Mouse (Mus musculus): ENCODE data around the gene Lrrc8e. TPM values are rescaled to one million over a fixed set of nuclear protein-coding genes. Genes with fewer than 3 reads are reported as not detected.

Lrrc8e gene
- polyA plus RNA-seq, 1 experiment from 2014 or later, result 0.11 TPM

DNA sequence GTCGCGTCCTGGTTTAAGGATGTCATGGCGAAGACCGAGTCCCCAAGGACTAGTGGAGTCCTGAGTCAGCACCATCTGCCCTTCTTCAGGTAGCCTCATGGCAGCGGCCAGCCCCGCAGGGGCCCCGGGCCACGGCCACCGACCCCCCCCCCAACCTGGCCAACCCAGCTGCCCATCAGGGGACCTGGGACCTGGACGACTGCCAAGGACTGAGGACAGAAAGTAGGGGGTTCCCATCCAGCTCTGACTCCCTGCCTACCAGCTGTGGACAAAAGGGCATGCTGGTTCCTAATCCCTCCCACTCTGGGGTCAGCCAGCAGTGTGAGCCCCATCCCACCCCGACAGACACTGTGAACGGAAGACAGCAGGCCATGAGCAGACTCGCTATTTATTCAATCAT lies 19.1 kb downstream of the Lrrc8e start:
- H3K4me3 ChIP-seq (ENCODE audit: low read depth, low read length), result no peak overlapping the region
- H3K9ac ChIP-seq (replicated peaks), result no peak overlapping the region
- peaks cover 50% of the 10 kb centered on the region for H3K36me3 ChIP-seq (replicated peaks; ENCODE audit: insufficient read depth, low read length)
- no peaks in the 10 kb centered on the region for H3K27me3 ChIP-seq (ENCODE audit: insufficient read depth, low read length)
- no peak overlapping the region for H3K4me2 ChIP-seq (ENCODE audit: low read depth, low read length)
- no peak for TF ChIP-seq CTCF (IDR thresholded peaks at IDR 0.05; ENCODE audit: low read depth)
- TF ChIP-seq EP300 (IDR thresholded peaks at IDR 0.05; ENCODE audit: low read depth), result no peak
- peaks cover under 1% of the 10 kb centered on the region; the same call in 1 of the 2 replicates for H3K4me1 ChIP-seq (ENCODE audit: insufficient read depth)
- no peak for ATAC-seq
- H3K27ac ChIP-seq (ENCODE audit: low read depth), result no peak overlapping the region
- no peak for DNase-seq
- WGBS (ENCODE audit: insufficient replicate concordance), result 80% methylated on average over 13 of the region's 13 CpGs
- H3K9me3 ChIP-seq (ENCODE audit: low read length), result no peaks in the 10 kb centered on the region

DNA sequence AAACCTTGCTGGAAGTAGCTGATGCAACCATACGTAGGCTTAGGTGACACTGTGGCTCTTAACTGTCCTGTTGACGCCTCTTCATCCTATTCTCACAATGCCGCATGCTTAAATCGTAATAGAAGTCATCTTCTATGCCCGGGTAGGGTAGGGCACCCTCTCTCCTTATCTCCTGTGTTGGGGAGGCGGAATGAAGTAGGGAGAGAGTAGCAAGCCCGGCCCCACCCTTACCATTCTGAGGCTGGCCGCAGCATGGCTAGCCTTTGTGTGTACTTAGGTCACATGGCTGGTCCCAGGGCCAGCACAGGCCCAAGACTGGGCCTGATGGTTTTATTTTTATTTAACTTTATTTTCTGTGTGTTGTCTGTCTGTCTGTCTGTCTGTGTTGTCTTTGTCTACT lies 20.6 kb downstream of the Lrrc8e start:
- no peak overlapping the region for H3K9ac ChIP-seq (replicated peaks)
- no peak overlapping the region for H3K4me2 ChIP-seq (ENCODE audit: low read depth, low read length)
- no peak overlapping the region for H3K4me3 ChIP-seq (ENCODE audit: low read depth, low read length)
- no peaks in the 10 kb centered on the region for H3K9me3 ChIP-seq (ENCODE audit: low read length)
- peaks cover 47% of the 10 kb centered on the region for H3K36me3 ChIP-seq (replicated peaks; ENCODE audit: insufficient read depth, low read length)
- peaks cover under 1% of the 10 kb centered on the region; the same call in 1 of the 2 replicates for H3K4me1 ChIP-seq (ENCODE audit: insufficient read depth)
- no peak for DNase-seq
- no peak overlapping the region for H3K27ac ChIP-seq (ENCODE audit: low read depth)
- H3K27me3 ChIP-seq (ENCODE audit: insufficient read depth, low read length), result no peaks in the 10 kb centered on the region
- 78% methylated on average over 8 of the region's 8 CpGs for WGBS (ENCODE audit: insufficient replicate concordance)
- ATAC-seq, result no peak
- TF ChIP-seq CTCF (IDR thresholded peaks at IDR 0.05; ENCODE audit: low read depth) (no peak), EP300 (IDR thresholded peaks at IDR 0.05; ENCODE audit: low read depth) (no peak)

DNA sequence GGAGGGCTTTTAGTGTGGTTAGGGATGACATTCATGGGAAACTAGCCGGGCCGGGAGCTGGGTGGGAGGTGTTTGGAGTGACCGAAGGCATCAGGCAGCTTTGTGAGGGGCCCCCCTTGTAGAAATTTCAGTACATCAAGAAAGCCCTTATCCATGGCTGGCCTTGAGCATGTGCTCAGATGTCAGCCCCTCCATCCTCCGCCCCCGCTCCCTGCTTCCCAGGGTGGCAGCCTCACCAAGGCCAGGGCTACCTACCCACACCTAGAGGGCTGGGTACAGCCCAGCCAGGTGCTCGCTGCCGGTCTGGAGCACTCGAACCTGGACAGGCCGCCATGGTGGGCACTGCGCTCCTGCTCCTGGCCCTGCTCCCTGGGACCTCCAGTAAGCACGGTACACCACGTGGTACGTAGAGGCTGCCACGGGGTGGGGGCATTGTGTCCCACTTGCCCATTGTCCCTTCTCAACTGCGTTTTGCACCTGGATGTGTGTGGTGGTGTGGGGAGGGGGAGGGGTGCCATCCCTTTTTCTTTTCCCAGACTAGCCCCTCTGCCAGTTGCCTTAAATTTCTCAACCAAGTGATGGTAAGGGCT lies 21.4 kb downstream of the Lrrc8e start, which contains the start of gene Tgfbr3l:
Gene Tgfbr3l, plus strand, starts transcription at position 264 of the 590 bp plus-strand sequence.
- H3K4me2 ChIP-seq (ENCODE audit: low read depth, low read length), result no peak within 1 kb of the TSS
- ATAC-seq (no peak), DNase-seq (no peak)
- no peak within 1 kb of the TSS for H3K4me3 ChIP-seq (ENCODE audit: low read depth, low read length)
- H3K4me1 ChIP-seq (ENCODE audit: insufficient read depth), result peaks cover 6% of the 10 kb centered on the region; the same call in 1 of the 2 replicates
- 88% methylated on average over 15 of the region's 15 CpGs for WGBS (ENCODE audit: insufficient replicate concordance)
- no peak within 1 kb of the TSS for H3K27ac ChIP-seq (ENCODE audit: low read depth)
- H3K36me3 ChIP-seq (replicated peaks; ENCODE audit: insufficient read depth, low read length), result peaks cover 42% of the 10 kb centered on the region
- TF ChIP-seq CTCF (IDR thresholded peaks at IDR 0.05; ENCODE audit: low read depth) (no peak), EP300 (IDR thresholded peaks at IDR 0.05; ENCODE audit: low read depth) (no peak)
- no peaks in the 10 kb centered on the region for H3K9me3 ChIP-seq (ENCODE audit: low read length)
- no peak within 1 kb of the TSS for H3K9ac ChIP-seq (replicated peaks)
- H3K27me3 ChIP-seq (ENCODE audit: insufficient read depth, low read length), result no peaks in the 10 kb centered on the region

DNA sequence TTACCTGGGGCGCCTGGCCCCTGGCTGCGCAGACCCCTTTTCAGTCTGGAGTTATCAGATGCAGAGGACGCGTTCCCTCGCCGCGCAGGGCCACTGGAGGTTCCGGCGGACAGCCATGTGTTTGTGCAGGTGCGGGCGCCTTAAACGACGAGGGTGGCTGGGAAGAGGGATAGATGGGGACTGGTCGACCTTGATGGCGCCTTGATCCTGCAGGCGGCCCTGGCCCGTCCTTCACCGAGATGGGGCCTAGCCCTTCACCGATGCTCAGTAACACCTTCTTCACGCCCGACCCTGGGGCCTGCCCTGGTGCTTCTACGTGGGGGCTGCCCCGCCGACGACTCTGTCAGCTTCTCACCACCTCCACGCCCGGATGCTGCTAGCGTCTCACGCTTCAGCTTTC lies 22.6 kb downstream of the Lrrc8e start:
- no peak for DNase-seq
- no peak overlapping the region for H3K4me3 ChIP-seq (ENCODE audit: low read depth, low read length)
- WGBS (ENCODE audit: insufficient replicate concordance), result 44% methylated on average over 29 of the region's 29 CpGs
- TF ChIP-seq CTCF (IDR thresholded peaks at IDR 0.05; ENCODE audit: low read depth), result no peak
- ATAC-seq, result no peak
- H3K36me3 ChIP-seq (replicated peaks; ENCODE audit: insufficient read depth, low read length), result peaks cover 30% of the 10 kb centered on the region
- H3K4me1 ChIP-seq (ENCODE audit: insufficient read depth), result peaks cover 13% of the 10 kb centered on the region
- no peaks in the 10 kb centered on the region for H3K9me3 ChIP-seq (ENCODE audit: low read length)
- H3K27me3 ChIP-seq (ENCODE audit: insufficient read depth, low read length), result no peaks in the 10 kb centered on the region
- H3K4me2 ChIP-seq (ENCODE audit: low read depth, low read length), result no peak overlapping the region
- no peak overlapping the region for H3K27ac ChIP-seq (ENCODE audit: low read depth)
- H3K9ac ChIP-seq (replicated peaks), result no peak overlapping the region

DNA sequence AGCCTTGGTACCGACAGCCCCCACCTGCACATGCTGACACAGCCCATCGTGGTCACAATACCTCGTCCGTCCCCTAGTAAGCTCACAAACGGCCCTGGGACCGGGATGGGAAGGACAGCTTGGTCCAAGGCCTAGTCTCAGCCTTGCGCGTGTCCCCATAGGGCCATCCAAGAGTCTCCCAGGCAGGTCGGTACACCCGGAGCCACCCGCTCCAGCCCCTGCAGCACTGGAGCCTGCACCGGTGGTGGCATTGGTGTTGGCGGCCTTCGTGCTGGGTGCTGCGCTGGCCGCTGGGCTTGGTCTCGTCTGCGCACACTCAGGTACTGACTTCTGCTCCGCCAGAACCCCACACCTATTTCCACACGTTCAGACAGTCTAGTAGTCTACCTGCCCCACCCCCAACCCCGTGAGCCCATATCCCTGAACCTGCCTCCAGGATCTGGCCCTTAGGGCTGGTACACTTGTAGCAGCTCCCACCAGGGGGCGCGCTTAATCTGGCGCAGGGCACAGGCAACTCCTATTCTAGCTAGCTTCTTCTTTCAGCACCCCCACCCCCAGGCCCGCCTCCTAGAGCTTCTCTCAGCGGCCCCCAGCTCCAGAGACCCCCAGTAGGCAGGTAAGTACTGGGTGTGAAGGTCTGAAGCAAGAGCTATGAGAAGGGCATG lies 23.8 kb downstream of the Lrrc8e start:
- ATAC-seq, result peak; percentile 28
- Histone ChIP-seq H3K4me1 (ENCODE audit: insufficient read depth) (peaks cover 13% of the 10 kb centered on the region), H3K36me3 (replicated peaks; ENCODE audit: insufficient read depth, low read length) (peaks cover 18% of the 10 kb centered on the region)

DNA sequence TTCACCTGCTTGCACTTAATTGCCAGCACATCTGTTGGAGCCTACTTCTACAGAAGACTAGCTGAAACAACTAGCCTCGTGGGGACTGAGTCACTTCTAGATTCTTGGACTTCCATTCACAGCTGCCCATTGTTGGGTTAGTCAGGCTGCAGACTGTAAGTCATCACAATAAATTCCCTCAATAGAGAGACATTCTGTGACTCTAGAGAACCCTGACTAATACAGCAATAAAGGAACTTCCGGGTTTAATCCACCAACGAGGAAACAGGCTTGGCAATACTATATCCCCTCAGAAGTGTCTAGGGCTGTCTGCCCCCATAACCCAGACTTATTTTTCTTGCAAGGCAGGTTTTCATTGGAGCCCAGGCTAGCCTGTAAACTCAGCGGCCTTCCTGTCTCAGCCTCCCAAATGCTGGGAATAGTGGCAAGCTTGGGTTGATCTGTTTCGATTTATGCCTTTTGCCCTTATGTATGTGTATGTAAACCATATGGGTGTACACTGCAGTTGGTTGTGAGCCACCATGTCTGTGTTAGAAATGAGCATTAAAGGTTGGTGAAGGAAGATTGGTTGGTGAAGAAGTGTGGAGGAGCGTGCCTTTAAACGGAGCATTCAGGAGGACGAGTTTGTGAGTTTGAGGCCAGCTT lies 25.6 kb downstream of the Lrrc8e start:
- peak overlapping the region; percentile 93 for H3K9ac ChIP-seq (replicated peaks)
- ATAC-seq (no peak), DNase-seq (no peak)
- H3K27ac ChIP-seq (ENCODE audit: low read depth), result peak overlapping the region; percentile 74; the same call in 1 of the 2 replicates
- H3K36me3 ChIP-seq (replicated peaks; ENCODE audit: insufficient read depth, low read length), result peaks cover 7% of the 10 kb centered on the region
- H3K4me1 ChIP-seq (ENCODE audit: insufficient read depth), result peaks cover 13% of the 10 kb centered on the region
- 40% methylated on average over 8 of the region's 8 CpGs for WGBS (ENCODE audit: insufficient replicate concordance)
- no peaks in the 10 kb centered on the region for H3K9me3 ChIP-seq (ENCODE audit: low read length)
- H3K4me3 ChIP-seq (ENCODE audit: low read depth, low read length), result peak overlapping the region; percentile 93
- H3K27me3 ChIP-seq (ENCODE audit: insufficient read depth, low read length), result no peaks in the 10 kb centered on the region
- no peak for TF ChIP-seq EP300 (IDR thresholded peaks at IDR 0.05; ENCODE audit: low read depth)
- no peak for TF ChIP-seq CTCF (IDR thresholded peaks at IDR 0.05; ENCODE audit: low read depth)
- peak overlapping the region; percentile 85 for H3K4me2 ChIP-seq (ENCODE audit: low read depth, low read length)

More for the DNA sequence above, 23.8 kb downstream of the Lrrc8e start:
- Histone ChIP-seq H3K4me2 (ENCODE audit: low read depth, low read length) (no peak overlapping the region), H3K27me3 (ENCODE audit: insufficient read depth, low read length) (no peaks in the 10 kb centered on the region), H3K4me3 (ENCODE audit: low read depth, low read length) (no peak overlapping the region), H3K9ac (replicated peaks) (no peak overlapping the region), H3K27ac (ENCODE audit: low read depth) (no peak overlapping the region), H3K9me3 (ENCODE audit: low read length) (no peaks in the 10 kb centered on the region)
- 45% methylated on average over 26 of the region's 26 CpGs for WGBS (ENCODE audit: insufficient replicate concordance)
- TF ChIP-seq EP300 (IDR thresholded peaks at IDR 0.05; ENCODE audit: low read depth), result no peak
- peak; percentile 93 for TF ChIP-seq CTCF (IDR thresholded peaks at IDR 0.05; ENCODE audit: low read depth)
- peak; percentile 91 for DNase-seq

Data from liver, postnatal 0 days (tissue).